Mouse (Mus musculus) stomach, postnatal 0 days (tissue): ENCODE measurements around the gene Camk2g.

Experiments used
- CTCF ChIP-seq: IDR thresholded peaks from 2 replicates; pipeline ENCODE4 v1.5.1; 2016; ENCODE audit warnings: antibody characterized with exemption, low read depth, mild to moderate bottlenecking, moderate library complexity
- EP300 ChIP-seq: optimal IDR thresholded peaks from 2 replicates; pipeline ENCODE3; 2016; ENCODE audit warnings: antibody characterized with exemption

DNA sequence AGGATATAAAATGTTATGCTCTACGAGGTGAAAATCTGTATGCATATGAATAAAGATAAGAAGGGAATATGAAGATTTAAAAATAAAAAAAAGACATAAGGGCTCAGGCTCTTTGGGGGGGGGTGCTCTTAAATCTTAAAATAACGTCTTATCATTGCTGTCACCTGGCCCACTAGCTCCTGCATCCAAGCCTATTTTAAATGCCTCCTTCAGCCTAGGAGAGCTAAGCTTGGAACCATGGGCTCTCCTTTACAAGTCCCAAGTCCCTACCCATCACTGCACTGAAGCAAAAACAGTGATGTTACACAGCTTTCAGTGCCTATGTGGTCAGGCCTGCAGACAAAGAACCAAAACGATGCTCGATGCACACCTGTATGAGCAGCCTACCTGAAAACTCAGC, 4.3 kb downstream of the Camk2g start:
- TF ChIP-seq CTCF (no peak), EP300 (no peak)
